Mouse (Mus musculus) thymus, postnatal 25 days (tissue): ENCODE data around the gene Zranb2.

Experiments
- DNase-seq: peaks from one replicate; pipeline ENCODE4 v3.0.0; 2022

Gene Zranb2

DNA sequence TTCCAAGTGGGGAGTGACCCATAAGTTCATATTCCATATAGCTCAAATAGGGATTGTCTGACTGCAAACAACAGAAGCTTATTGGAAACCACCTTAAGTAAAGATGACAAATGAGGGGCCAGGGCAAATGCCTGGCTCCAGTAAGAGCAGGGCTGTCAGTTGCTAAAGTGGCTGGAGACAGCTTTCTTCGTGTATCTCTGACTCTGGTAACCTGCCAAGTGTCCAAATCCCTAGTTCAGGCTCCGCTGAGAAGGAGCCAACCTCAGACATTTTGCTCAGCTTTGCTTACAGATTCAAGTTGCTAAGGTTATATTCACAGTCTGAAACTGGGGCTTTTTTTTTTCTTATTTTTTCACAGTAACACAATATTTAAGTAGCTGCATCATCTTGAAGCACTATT lies 45.4 kb downstream of the Zranb2 start:
- DNase-seq: no peak

DNA sequence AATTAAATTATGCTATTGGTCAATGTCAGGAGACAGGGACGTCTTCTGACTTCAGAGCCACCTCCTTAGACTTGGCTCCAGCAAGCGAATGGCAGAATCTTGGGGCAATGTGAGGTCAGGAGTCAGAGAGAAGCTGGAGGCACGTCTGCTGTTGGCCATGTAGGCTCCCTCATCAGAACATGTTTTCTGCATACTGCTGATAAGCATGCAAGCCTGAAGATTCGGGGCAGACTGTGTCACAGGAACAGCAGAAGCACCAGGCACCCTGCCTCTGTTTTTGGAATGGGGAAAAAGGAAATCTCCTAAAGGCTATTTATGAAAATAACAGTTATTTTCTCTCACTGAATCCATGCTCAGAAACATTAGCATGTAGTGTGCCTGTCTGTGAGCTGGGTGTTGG lies 46.3 kb downstream of the Zranb2 start:
- DNase-seq: no peak

DNA sequence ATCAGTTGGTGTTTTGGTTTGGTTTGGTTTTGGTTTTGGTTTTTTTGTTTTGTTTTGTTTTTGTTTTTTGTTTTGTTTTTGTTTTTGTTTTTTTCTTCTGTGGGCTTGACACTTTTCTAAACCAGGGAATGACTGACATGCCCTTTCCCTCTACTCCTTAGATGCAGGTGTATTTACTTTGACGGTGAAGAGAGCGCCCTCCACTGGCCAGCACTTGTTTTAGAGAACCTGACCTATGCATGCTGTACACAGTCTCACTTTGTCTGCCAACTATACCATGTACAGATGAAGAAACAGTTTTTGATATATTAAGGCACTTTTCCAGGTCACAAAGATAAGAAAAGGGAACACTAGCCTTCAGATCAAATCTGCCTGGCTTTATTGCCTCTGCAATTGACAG lies 47.8 kb downstream of the Zranb2 start:
- no peak for DNase-seq

DNA sequence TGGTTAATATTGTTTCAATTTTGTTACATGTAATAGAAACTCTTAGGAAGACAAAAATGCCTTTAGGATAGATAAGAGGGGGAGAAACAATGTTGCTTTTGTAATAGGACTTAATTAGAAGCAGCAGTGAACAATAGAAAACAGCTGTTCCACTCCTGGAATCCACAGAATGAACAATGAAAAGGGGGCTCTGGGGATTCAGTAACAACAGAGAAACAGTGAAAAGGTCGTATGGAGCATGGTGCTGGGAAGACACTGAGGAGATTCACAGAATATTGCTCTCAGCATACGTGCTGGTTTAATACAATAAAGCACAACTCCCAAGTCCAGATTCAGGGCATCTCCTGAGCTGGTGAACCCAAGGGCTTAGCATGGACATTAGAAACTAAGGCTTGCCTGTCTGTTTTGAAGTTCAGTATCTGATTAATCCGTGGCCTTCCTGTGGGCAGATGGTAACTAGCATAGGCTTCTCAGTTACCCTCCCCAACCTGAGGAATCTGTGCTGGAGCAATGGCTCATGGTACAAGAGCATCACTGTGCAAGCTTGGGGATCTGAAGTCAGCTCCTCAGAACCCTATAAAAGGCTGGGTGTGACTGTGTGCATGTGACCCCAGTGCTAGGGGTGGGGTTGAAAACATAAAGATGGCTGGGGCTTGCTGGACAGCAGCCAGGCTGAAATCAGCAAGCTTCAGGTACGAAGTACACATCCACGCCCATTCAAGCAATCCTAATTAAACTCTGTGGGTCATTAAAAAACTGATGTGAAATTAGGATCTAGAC lies 48.9 kb downstream of the Zranb2 start:
- no peak for DNase-seq

DNA sequence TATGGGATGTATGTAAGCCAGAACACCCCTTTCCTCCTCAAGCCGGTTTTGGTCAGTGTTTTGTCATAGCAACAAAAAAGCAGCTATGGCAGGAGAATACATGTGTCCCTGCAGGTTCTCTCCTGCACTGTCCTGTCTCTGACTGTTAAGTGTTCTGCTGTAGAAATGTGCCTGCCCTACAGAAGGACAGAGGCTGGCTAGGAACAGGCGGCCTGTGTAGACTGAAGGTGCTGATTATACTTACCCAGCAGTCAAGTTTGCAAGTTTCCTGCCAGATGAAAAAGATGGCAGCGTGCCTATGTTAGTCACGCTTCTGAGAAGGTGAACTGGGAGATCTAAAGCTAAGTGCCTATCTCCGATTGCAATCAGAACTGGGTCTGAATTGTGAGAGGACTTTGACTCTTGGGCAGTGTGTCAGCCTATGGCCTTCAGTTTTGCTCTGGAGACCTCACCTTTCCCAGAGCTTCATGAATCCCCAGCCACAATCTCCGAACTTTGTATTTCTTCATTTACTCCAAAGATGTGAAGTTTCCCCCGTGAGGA lies 63.9 kb downstream of the Zranb2 start:
- no peak for DNase-seq
